Mouse (Mus musculus): Measurements from ENCODE around the gene Dppa3.

DNA sequence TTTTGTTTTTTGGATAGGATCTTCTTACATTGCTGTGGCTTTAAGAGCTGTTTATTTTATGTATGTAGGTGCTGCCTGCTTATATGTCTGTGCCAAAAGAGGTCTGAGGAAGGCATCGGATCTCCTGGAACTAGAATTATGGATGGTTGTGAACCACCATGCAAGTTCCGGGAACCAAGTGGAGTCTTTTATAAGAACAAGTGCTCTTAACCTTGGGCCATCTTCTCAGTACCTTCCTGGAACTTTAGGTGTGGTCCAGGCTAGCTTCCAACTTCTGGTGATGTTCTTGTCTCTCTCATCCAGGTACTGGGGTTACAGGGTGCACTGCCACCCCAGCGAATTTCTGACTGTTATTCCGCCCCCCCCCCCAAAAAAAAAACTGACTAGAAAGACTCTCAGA, 13.8 kb upstream of the Dppa3 start:
- no peak for TF ChIP-seq CTCF (IDR thresholded peaks at IDR 0.05)
- no peak for TF ChIP-seq POLR2A (IDR thresholded peaks at IDR 0.05; ENCODE audit: insufficient read depth, low read depth, low read length)

Measured in heart, adult 2 months (tissue).